Mouse (Mus musculus): Measurements from ENCODE around the gene Pml. TPM values are rescaled to one million over a fixed set of nuclear protein-coding genes. Genes with fewer than 3 reads are reported as not detected.

Pml gene
- polyA plus RNA-seq, 1 experiment from 2014 or later, result 15.3 TPM

- ATAC-seq (ENCODE audit: low read depth), result peak; percentile 34; the same call in 1 of the 2 replicates
- Histone ChIP-seq H3K9me3 (ENCODE audit: control insufficient read depth, low read length) (no peaks in the 10 kb centered on the region), H3K4me1 (ENCODE audit: control insufficient read depth, insufficient read depth, low read length) (no peaks in the 10 kb centered on the region), H3K4me2 (ENCODE audit: low read depth, low read length) (no peak overlapping the region), H3K27me3 (replicated peaks; ENCODE audit: control insufficient read depth, insufficient read depth, low read length) (no peaks in the 10 kb centered on the region), H3K27ac (replicated peaks; ENCODE audit: low read depth, low read length) (no peak overlapping the region), H3K4me3 (ENCODE audit: low read depth, low read length) (no peak overlapping the region), H3K36me3 (ENCODE audit: control insufficient read depth, insufficient read depth, low read length) (peaks cover 30% of the 10 kb centered on the region), H3K9ac (ENCODE audit: low read depth, low read length) (no peak overlapping the region)
- DNase-seq (ENCODE audit: low spot score), result peak; percentile 47
- 55% methylated on average over 24 of the region's 24 CpGs for WGBS
Measured at GRCm38 (mm10) chr9:58220218-58220903, 29.2 kb downstream of the Pml start.

DNA sequence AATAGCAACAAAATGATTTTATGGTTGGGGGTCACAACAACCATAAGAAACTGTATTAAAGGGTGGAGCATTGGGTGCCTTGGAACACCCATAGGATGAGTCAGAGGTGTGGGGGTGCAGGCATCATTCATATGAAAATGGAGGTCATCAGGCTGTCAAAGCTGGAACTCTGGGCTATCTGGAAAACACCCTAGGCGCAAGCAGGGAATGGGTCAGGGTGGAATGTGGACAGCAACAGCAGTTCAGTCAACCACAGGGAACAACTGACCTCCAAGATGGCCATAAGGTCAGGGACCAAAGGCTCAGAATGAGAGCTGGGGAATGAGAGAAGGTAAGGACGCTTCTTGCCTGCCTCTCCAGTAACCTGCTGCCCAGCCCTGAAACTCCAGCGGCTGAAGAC is 31.0 kb downstream of the Pml start:
- Histone ChIP-seq H3K27ac (replicated peaks; ENCODE audit: low read depth, low read length) (no peak overlapping the region), H3K4me1 (ENCODE audit: control insufficient read depth, insufficient read depth, low read length) (peaks cover 16% of the 10 kb centered on the region), H3K4me3 (ENCODE audit: low read depth, low read length) (no peak overlapping the region), H3K36me3 (ENCODE audit: control insufficient read depth, insufficient read depth, low read length) (peaks cover 24% of the 10 kb centered on the region), H3K9me3 (ENCODE audit: control insufficient read depth, low read length) (no peaks in the 10 kb centered on the region), H3K4me2 (ENCODE audit: low read depth, low read length) (no peak overlapping the region), H3K9ac (ENCODE audit: low read depth, low read length) (no peak overlapping the region), H3K27me3 (replicated peaks; ENCODE audit: control insufficient read depth, insufficient read depth, low read length) (no peaks in the 10 kb centered on the region)
- DNase-seq (ENCODE audit: low spot score) (no peak), ATAC-seq (ENCODE audit: low read depth) (no peak)
- 90% methylated on average over 3 of the region's 3 CpGs for WGBS

- H3K4me1 ChIP-seq (ENCODE audit: control insufficient read depth, insufficient read depth, low read length), result peaks cover 17% of the 10 kb centered on the region
- DNase-seq (ENCODE audit: low spot score) (no peak), ATAC-seq (ENCODE audit: low read depth) (no peak)
- 43% methylated on average over 6 of the region's 6 CpGs for WGBS
- H3K27ac ChIP-seq (replicated peaks; ENCODE audit: low read depth, low read length), result no peak overlapping the region
- H3K9ac ChIP-seq (ENCODE audit: low read depth, low read length), result no peak overlapping the region
- no peaks in the 10 kb centered on the region for H3K27me3 ChIP-seq (replicated peaks; ENCODE audit: control insufficient read depth, insufficient read depth, low read length)
- H3K4me2 ChIP-seq (ENCODE audit: low read depth, low read length), result no peak overlapping the region
- no peak overlapping the region for H3K4me3 ChIP-seq (ENCODE audit: low read depth, low read length)
- H3K36me3 ChIP-seq (ENCODE audit: control insufficient read depth, insufficient read depth, low read length), result peaks cover 9% of the 10 kb centered on the region
- H3K9me3 ChIP-seq (ENCODE audit: control insufficient read depth, low read length), result no peaks in the 10 kb centered on the region
Measured at GRCm38 (mm10) chr9:58216402-58216801, 33.2 kb downstream of the Pml start.

DNA sequence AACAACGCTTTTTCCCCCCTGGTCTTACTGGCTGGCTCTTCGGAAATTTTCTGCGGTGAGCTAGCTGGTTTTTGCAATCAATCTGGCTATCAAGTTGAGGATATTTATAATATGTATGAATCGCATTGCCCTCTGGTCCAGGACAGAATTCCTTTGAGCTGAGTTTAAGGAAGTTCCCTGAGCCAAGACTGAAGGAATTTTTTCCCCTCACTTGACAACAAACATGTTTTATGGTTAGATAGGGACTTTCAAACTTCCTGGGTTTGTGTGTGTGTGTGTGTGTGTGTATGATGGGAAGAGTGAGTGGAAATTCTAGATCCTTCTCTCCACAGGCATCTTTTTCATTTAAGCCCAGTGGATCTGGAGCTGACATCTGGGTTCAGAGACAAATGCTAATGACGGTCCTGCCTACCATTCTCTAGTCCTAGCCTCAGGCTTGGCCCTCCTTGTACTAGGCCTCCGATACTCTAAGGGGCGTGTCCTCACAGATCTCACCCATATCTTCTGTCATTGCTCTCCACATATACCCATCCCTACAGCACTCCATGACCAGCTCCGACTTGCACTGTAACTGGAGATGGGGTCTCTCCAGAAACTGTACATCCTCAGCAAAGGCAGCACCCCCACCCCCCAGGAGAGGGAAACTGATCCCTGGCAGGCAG is 34.9 kb downstream of the Pml start:
- Histone ChIP-seq H3K27me3 (replicated peaks; ENCODE audit: control insufficient read depth, insufficient read depth, low read length) (no peaks in the 10 kb centered on the region), H3K4me3 (ENCODE audit: low read depth, low read length) (no peak overlapping the region), H3K4me1 (ENCODE audit: control insufficient read depth, insufficient read depth, low read length) (peaks cover 17% of the 10 kb centered on the region), H3K9ac (ENCODE audit: low read depth, low read length) (no peak overlapping the region), H3K9me3 (ENCODE audit: control insufficient read depth, low read length) (no peaks in the 10 kb centered on the region), H3K36me3 (ENCODE audit: control insufficient read depth, insufficient read depth, low read length) (no peaks in the 10 kb centered on the region), H3K4me2 (ENCODE audit: low read depth, low read length) (no peak overlapping the region), H3K27ac (replicated peaks; ENCODE audit: low read depth, low read length) (peak overlapping the region; percentile 58)
- 37% methylated on average over 8 of the region's 8 CpGs for WGBS
- DNase-seq (ENCODE audit: low spot score), result peak; percentile 75
- ATAC-seq (ENCODE audit: low read depth), result peak; percentile 21; the same call in 1 of the 2 replicates

GRCm38 (mm10) chr9:58213865-58214264 is 35.7 kb downstream of the Pml start:
- H3K4me3 ChIP-seq (ENCODE audit: low read depth, low read length), result no peak overlapping the region
- no peak overlapping the region for H3K9ac ChIP-seq (ENCODE audit: low read depth, low read length)
- DNase-seq (ENCODE audit: low spot score) (no peak), ATAC-seq (ENCODE audit: low read depth) (no peak)
- H3K36me3 ChIP-seq (ENCODE audit: control insufficient read depth, insufficient read depth, low read length), result no peaks in the 10 kb centered on the region
- H3K27ac ChIP-seq (replicated peaks; ENCODE audit: low read depth, low read length), result no peak overlapping the region
- no peaks in the 10 kb centered on the region for H3K27me3 ChIP-seq (replicated peaks; ENCODE audit: control insufficient read depth, insufficient read depth, low read length)
- no peaks in the 10 kb centered on the region for H3K9me3 ChIP-seq (ENCODE audit: control insufficient read depth, low read length)
- 23% methylated on average over 5 of the region's 5 CpGs for WGBS
- H3K4me1 ChIP-seq (ENCODE audit: control insufficient read depth, insufficient read depth, low read length), result peaks cover 17% of the 10 kb centered on the region
- no peak overlapping the region for H3K4me2 ChIP-seq (ENCODE audit: low read depth, low read length)

DNA sequence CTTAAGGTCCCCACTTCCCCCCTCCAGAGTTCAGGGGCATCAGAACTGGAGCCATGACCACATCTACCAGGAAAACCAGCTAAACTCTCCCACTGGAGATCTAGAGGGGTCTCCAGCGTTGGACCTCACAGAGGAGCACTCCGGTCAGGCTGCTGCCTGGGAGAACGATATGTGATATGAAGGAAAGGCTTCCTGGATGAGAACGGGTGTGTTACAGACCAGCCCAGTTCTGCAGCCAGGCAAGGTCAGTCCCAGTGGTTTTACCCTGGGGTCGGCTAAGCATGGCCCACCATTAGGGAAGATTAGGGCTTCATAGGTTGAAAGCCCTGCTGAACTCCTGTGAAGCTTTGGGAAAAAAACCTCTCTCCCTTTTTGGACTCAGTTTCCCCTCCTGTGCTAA is 36.2 kb downstream of the Pml start:
- no peak for ATAC-seq (ENCODE audit: low read depth)
- no peak for DNase-seq (ENCODE audit: low spot score)

GRCm38 (mm10) chr9:58210304-58210627 is 39.3 kb downstream of the Pml start:
- Histone ChIP-seq H3K4me2 (ENCODE audit: low read depth, low read length) (no peak overlapping the region), H3K27me3 (replicated peaks; ENCODE audit: control insufficient read depth, insufficient read depth, low read length) (no peaks in the 10 kb centered on the region), H3K9me3 (ENCODE audit: control insufficient read depth, low read length) (no peaks in the 10 kb centered on the region), H3K9ac (ENCODE audit: low read depth, low read length) (no peak overlapping the region), H3K27ac (replicated peaks; ENCODE audit: low read depth, low read length) (no peak overlapping the region), H3K4me3 (ENCODE audit: low read depth, low read length) (no peak overlapping the region), H3K36me3 (ENCODE audit: control insufficient read depth, insufficient read depth, low read length) (no peaks in the 10 kb centered on the region), H3K4me1 (ENCODE audit: control insufficient read depth, insufficient read depth, low read length) (peaks cover 17% of the 10 kb centered on the region)
- ATAC-seq (ENCODE audit: low read depth) (no peak), DNase-seq (ENCODE audit: low spot score) (no peak)
- WGBS, result 93% methylated on average over 2 of the region's 2 CpGs

More for the DNA sequence above, 36.2 kb downstream of the Pml start:
- H3K9me3 ChIP-seq (ENCODE audit: control insufficient read depth, low read length), result no peaks in the 10 kb centered on the region
- no peak overlapping the region for H3K9ac ChIP-seq (ENCODE audit: low read depth, low read length)
- no peak overlapping the region for H3K27ac ChIP-seq (replicated peaks; ENCODE audit: low read depth, low read length)
- no peak overlapping the region for H3K4me2 ChIP-seq (ENCODE audit: low read depth, low read length)
- no peaks in the 10 kb centered on the region for H3K27me3 ChIP-seq (replicated peaks; ENCODE audit: control insufficient read depth, insufficient read depth, low read length)
- no peaks in the 10 kb centered on the region for H3K36me3 ChIP-seq (ENCODE audit: control insufficient read depth, insufficient read depth, low read length)
- peaks cover 17% of the 10 kb centered on the region for H3K4me1 ChIP-seq (ENCODE audit: control insufficient read depth, insufficient read depth, low read length)
- WGBS, result 64% methylated on average over 5 of the region's 5 CpGs
- H3K4me3 ChIP-seq (ENCODE audit: low read depth, low read length), result no peak overlapping the region

DNA sequence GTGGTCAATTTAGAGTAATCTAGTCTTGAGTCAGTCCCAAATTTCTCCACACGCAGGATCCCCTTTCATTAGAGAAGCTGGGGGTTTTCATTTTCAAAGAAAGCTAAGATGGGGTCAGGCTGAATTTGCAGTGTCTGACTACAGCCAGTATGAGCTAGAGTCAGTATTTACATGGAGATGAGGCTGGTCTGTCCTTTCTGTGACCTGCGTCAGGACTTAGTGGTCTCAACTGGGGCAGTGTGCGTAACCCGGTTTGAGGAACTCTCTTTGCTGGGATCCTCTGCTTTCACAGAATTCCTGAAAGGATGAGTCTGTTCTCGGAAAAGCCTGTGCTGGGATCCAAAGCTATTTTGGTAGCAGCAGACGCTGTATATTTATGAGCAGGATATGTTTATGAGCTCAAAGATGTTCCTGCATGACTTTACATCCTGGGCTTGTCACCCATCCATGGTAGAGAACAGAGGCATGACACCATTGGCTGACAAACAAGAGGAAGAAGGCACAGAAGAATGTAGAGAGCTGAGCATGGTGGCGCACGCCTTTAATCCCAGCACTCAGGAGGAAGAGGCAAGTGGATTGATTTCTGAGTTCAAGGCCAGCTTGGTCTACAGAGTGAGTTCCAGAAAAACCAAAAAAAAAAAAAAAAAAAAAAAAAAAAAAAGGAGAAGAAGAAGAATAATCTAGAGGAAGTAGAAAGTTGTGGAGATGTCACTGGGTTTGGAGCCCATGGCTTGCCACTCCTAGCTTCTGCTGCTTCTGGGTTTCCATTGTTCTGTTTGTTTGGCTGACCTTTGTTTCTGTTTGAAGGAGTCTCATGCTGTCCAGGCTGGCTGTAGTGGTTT is 39.9 kb downstream of the Pml start:
- H3K4me1 ChIP-seq (ENCODE audit: control insufficient read depth, insufficient read depth, low read length), result peaks cover 12% of the 10 kb centered on the region
- WGBS, result 67% methylated on average over 8 of the region's 8 CpGs
- DNase-seq (ENCODE audit: low spot score), result no peak
- no peaks in the 10 kb centered on the region for H3K27me3 ChIP-seq (replicated peaks; ENCODE audit: control insufficient read depth, insufficient read depth, low read length)
- ATAC-seq (ENCODE audit: low read depth), result no peak
- no peak overlapping the region for H3K4me3 ChIP-seq (ENCODE audit: low read depth, low read length)
- H3K4me2 ChIP-seq (ENCODE audit: low read depth, low read length), result no peak overlapping the region
- H3K27ac ChIP-seq (replicated peaks; ENCODE audit: low read depth, low read length), result no peak overlapping the region
- no peak overlapping the region for H3K9ac ChIP-seq (ENCODE audit: low read depth, low read length)
- H3K9me3 ChIP-seq (ENCODE audit: control insufficient read depth, low read length), result no peaks in the 10 kb centered on the region
- H3K36me3 ChIP-seq (ENCODE audit: control insufficient read depth, insufficient read depth, low read length), result no peaks in the 10 kb centered on the region
